Mouse (Mus musculus): ENCODE measurements around the gene Dpysl5. TPM values are rescaled to one million over a fixed set of nuclear protein-coding genes. Genes with fewer than 3 reads are reported as not detected.

The Dpysl5 gene
- polyA plus RNA-seq, 1 experiment from 2014 or later: 203 TPM

Other genes with a start within 250 kb of the Dpysl5 start
- gene Otof, start 249.6 kb upstream of the Dpysl5 start, polyA plus RNA-seq (2014; fragmentation: Nextera tagmentation; extraction: Ambion mirVana): 2.5 and 5.8 TPM in 2 replicates
- gene 1700001C02Rik, start 245.5 kb upstream of the Dpysl5 start, polyA plus RNA-seq (2014; fragmentation: Nextera tagmentation; extraction: Ambion mirVana): 0.54 and 0.70 TPM in 2 replicates
- not detected in 2 replicates for gene Cib4, start 165.7 kb upstream of the Dpysl5 start, polyA plus RNA-seq (2014; fragmentation: Nextera tagmentation; extraction: Ambion mirVana)
- 10.5 and 12.9 TPM in 2 replicates for gene Kcnk3, start 123.4 kb upstream of the Dpysl5 start, polyA plus RNA-seq (2014; fragmentation: Nextera tagmentation; extraction: Ambion mirVana)
- 33.1 and 37.1 TPM in 2 replicates for gene Slc35f6, start 63.6 kb upstream of the Dpysl5 start, polyA plus RNA-seq (2014; fragmentation: Nextera tagmentation; extraction: Ambion mirVana)
- 23.7 and 29.3 TPM in 2 replicates for gene Cenpa, start 44.8 kb upstream of the Dpysl5 start, polyA plus RNA-seq (2014; fragmentation: Nextera tagmentation; extraction: Ambion mirVana)
- gene Mapre3, start 103.1 kb downstream of the Dpysl5 start, polyA plus RNA-seq (2014; fragmentation: Nextera tagmentation; extraction: Ambion mirVana): 129 and 140 TPM in 2 replicates
- 48.6 and 53.7 TPM in 2 replicates for gene Tmem214, start 156.4 kb downstream of the Dpysl5 start, polyA plus RNA-seq (2014; fragmentation: Nextera tagmentation; extraction: Ambion mirVana)
- 27.7 and 29.2 TPM in 2 replicates for gene Agbl5, start 177.1 kb downstream of the Dpysl5 start, polyA plus RNA-seq (2014; fragmentation: Nextera tagmentation; extraction: Ambion mirVana)
- gene Ost4, start 196.2 kb downstream of the Dpysl5 start, polyA plus RNA-seq (2014; fragmentation: Nextera tagmentation; extraction: Ambion mirVana): 234 TPM in 2 replicates
- gene Emilin1, start 201.8 kb downstream of the Dpysl5 start, polyA plus RNA-seq (2014; fragmentation: Nextera tagmentation; extraction: Ambion mirVana): 3.5 and 22.9 TPM in 2 replicates
- gene Khk, start 209.9 kb downstream of the Dpysl5 start, polyA plus RNA-seq (2014; fragmentation: Nextera tagmentation; extraction: Ambion mirVana): 8.3 and 10.4 TPM in 2 replicates
- 60.9 and 76.4 TPM in 2 replicates for gene Cgref1, start 234.0 kb downstream of the Dpysl5 start, polyA plus RNA-seq (2014; fragmentation: Nextera tagmentation; extraction: Ambion mirVana)
- gene Preb, start 248.8 kb downstream of the Dpysl5 start, polyA plus RNA-seq (2014; fragmentation: Nextera tagmentation; extraction: Ambion mirVana): 72.4 and 80.0 TPM in 2 replicates

Measured in neural tube, embryonic 14.5 days (tissue).